Mouse (Mus musculus) kidney, postnatal 25 days (tissue): ENCODE results near the gene Taf1b.
A peak's percentile ranks its signal among the peaks of the same experiment; 100 is the strongest.

ENCODE experiments used
- DNase-seq, 2 experiments: peaks; one replicate each; pipeline ENCODE4 v3.0.0; 2021; ENCODE audit warnings: mixed read lengths in 2 of 2

The Taf1b gene

GRCm38 (mm10) chr12:24555976-24556375, 57.8 kb downstream of the Taf1b start:
- DNase-seq, result no peak

- DNase-seq, result no peak
Measured at GRCm38 (mm10) chr12:24563395-24563960, 65.3 kb downstream of the Taf1b start.

GRCm38 (mm10) chr12:24565311-24565710, 67.2 kb downstream of the Taf1b start:
- DNase-seq, result no peak

GRCm38 (mm10) chr12:24567606-24568005, 69.4 kb downstream of the Taf1b start:
- DNase-seq, result no peak

GRCm38 (mm10) chr12:24571523-24572392, 73.6 kb downstream of the Taf1b start, which contains the start of gene Grhl1:
Gene Grhl1 (plus strand): TSS chr12:24572283.
- peak; percentile 93 to 98 for DNase-seq

- peak in 1 of 2 experiments; percentile 10 for DNase-seq
Measured at GRCm38 (mm10) chr12:24572421-24573274, 74.5 kb downstream of the Taf1b start.

- DNase-seq, result no peak
Measured at GRCm38 (mm10) chr12:24573275-24573580, 75.1 kb downstream of the Taf1b start.

GRCm38 (mm10) chr12:24574870-24575269, 76.7 kb downstream of the Taf1b start:
- DNase-seq, result no peak

- no peak for DNase-seq
Measured at GRCm38 (mm10) chr12:24580452-24580851, 82.3 kb downstream of the Taf1b start.

- no peak for DNase-seq
Measured at GRCm38 (mm10) chr12:24580996-24581683, 83.0 kb downstream of the Taf1b start.

GRCm38 (mm10) chr12:24583653-24584052, 85.5 kb downstream of the Taf1b start:
- DNase-seq, result no peak

- DNase-seq, result no peak
Measured at GRCm38 (mm10) chr12:24584835-24585234, 86.7 kb downstream of the Taf1b start.

GRCm38 (mm10) chr12:24586193-24586592, 88.0 kb downstream of the Taf1b start:
- DNase-seq, result no peak

GRCm38 (mm10) chr12:24590371-24590770, 92.2 kb downstream of the Taf1b start:
- no peak for DNase-seq

GRCm38 (mm10) chr12:24592055-24592454, 93.9 kb downstream of the Taf1b start:
- no peak for DNase-seq

- peak; percentile 69 to 84 for DNase-seq
Measured at GRCm38 (mm10) chr12:24592956-24593672, 95.0 kb downstream of the Taf1b start.

- no peak for DNase-seq
Measured at GRCm38 (mm10) chr12:24597376-24597775, 99.2 kb downstream of the Taf1b start.

- no peak for DNase-seq
Measured at GRCm38 (mm10) chr12:24599366-24599895, 101.3 kb downstream of the Taf1b start.

GRCm38 (mm10) chr12:24600074-24600473, 101.9 kb downstream of the Taf1b start:
- DNase-seq, result no peak

GRCm38 (mm10) chr12:24600806-24601205, 102.6 kb downstream of the Taf1b start:
- DNase-seq, result peak; percentile 70 to 81

- DNase-seq, result peak; percentile 83 to 91
Measured at GRCm38 (mm10) chr12:24603266-24603665, 105.1 kb downstream of the Taf1b start.

GRCm38 (mm10) chr12:24606166-24606565, 108.0 kb downstream of the Taf1b start:
- DNase-seq, result no peak
